Mouse (Mus musculus) liver, embryonic 16.5 days (tissue): Measurements from ENCODE around the gene Zbtb16. TPM values are rescaled to one million over a fixed set of nuclear protein-coding genes. Genes with fewer than 3 reads are reported as not detected.

ENCODE experiments used
- ATAC-seq: fragments of 200-750 bp; cut with Nextera tagmentation; 2 replicates; pipeline ENCODE4 v1.8.0; 2017; ENCODE audit warnings: low read depth, mild to moderate bottlenecking, moderate number of reproducible peaks, moderate library complexity
- H3K27ac ChIP-seq: fragments of 300-500 bp; sonication (generic); 2 replicates; pipeline ENCODE4 v1.5.1; 2014; ENCODE audit warnings: mild to moderate bottlenecking, low read length
- H3K27me3 ChIP-seq: fragments of 300-500 bp; sonication (generic); 2 replicates; pipeline ENCODE4 v1.6.1; 2014; ENCODE audit warnings: low read depth, low read length, mixed read lengths; ENCODE audit not compliant: control insufficient read depth, insufficient read depth
- H3K36me3 ChIP-seq: fragments of 300-500 bp; sonication (generic); 2 replicates; pipeline ENCODE4 v1.6.1; 2014; ENCODE audit warnings: mild to moderate bottlenecking; ENCODE audit not compliant: control insufficient read depth, insufficient read depth
- H3K4me1 ChIP-seq: fragments of 300-500 bp; sonication (generic); 2 replicates; pipeline ENCODE4 v1.6.1; 2014; ENCODE audit warnings: low read depth, low read length, mixed read lengths; ENCODE audit not compliant: control insufficient read depth
- H3K4me2 ChIP-seq: fragments of 300-500 bp; sonication (generic); 2 replicates; pipeline ENCODE4 v1.6.1; 2014; ENCODE audit warnings: low read depth, low read length, mixed read lengths
- H3K4me3 ChIP-seq: fragments of 300-500 bp; sonication (generic); 2 replicates; pipeline ENCODE4 v1.5.1; 2014; ENCODE audit warnings: low read depth, mild to moderate bottlenecking, low read length
- H3K9ac ChIP-seq: fragments of 300-500 bp; sonication (generic); 2 replicates; pipeline ENCODE4 v1.6.1; 2014; ENCODE audit warnings: low read depth, low read length
- H3K9me3 ChIP-seq: fragments of 300-500 bp; sonication (generic); replicated peaks from 2 replicates; pipeline ENCODE4 v1.6.1; 2016; ENCODE audit warnings: low read length; ENCODE audit not compliant: control insufficient read depth
- WGBS: fragments of 180-500 bp; shearing (Covaris S2); extraction: QIAGEN DNeasy Blood & Tissue Kit; methylation state at CpG from one replicate; pipeline ENCODE4 v1.1.7; 2014; ENCODE audit not compliant: insufficient replicate concordance; 5-methylcytosine and 5-hydroxymethylcytosine counted together
- polyA plus RNA-seq: library from polyadenylated mRNA; unstranded; fragments of >200 nt; fragmentation: Nextera tagmentation; extraction: Ambion mirVana; gene quantifications from 2 replicates; pipeline ENCODE4 v1.2.1, GENCODE M21; 2015

The Zbtb16 gene
- polyA plus RNA-seq, 1 experiment from 2014 or later = 1.1 TPM

DNA sequence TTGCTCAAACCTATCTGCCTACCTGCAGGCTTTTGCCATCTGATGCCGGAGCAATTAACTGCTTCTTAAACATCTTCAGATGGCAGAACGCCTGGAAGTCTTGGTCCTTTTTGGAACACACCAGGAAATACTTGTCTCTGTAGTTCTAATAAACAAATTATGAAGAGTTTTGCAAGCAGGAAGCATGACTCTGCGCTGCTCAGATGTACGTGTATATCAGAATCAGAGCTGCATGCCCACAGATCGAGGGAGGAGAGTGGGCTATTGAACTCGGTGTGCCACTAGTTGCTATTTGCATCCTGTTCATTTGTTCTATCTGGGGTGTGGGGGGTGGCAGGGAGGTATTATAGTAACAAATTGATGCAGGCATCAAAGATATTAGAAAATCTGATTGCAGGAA, 202.9 kb downstream of the Zbtb16 start:
- Histone ChIP-seq H3K27me3 (no peaks in the 10 kb centered on the region; the same call in 1 of the 2 replicates), H3K36me3 (no peaks in the 10 kb centered on the region), H3K9ac (no peak overlapping the region), H3K4me1 (no peaks in the 10 kb centered on the region), H3K27ac (no peak overlapping the region), H3K9me3 (no peaks in the 10 kb centered on the region), H3K4me2 (no peak overlapping the region), H3K4me3 (no peak overlapping the region)
- ATAC-seq = no peak
- 54% methylated on average over 6 of the region's 6 CpGs for WGBS

GRCm38 (mm10) chr9:48619268-48619667, 216.8 kb downstream of the Zbtb16 start:
- no peaks in the 10 kb centered on the region for H3K36me3 ChIP-seq
- H3K9me3 ChIP-seq = no peaks in the 10 kb centered on the region
- ATAC-seq = no peak
- H3K9ac ChIP-seq = no peak overlapping the region
- no peaks in the 10 kb centered on the region for H3K4me1 ChIP-seq
- no peaks in the 10 kb centered on the region for H3K27me3 ChIP-seq
- WGBS = 52% methylated on average over 1 of the region's 1 CpGs
- H3K4me3 ChIP-seq = no peak overlapping the region
- no peak overlapping the region for H3K4me2 ChIP-seq
- no peak overlapping the region for H3K27ac ChIP-seq

DNA sequence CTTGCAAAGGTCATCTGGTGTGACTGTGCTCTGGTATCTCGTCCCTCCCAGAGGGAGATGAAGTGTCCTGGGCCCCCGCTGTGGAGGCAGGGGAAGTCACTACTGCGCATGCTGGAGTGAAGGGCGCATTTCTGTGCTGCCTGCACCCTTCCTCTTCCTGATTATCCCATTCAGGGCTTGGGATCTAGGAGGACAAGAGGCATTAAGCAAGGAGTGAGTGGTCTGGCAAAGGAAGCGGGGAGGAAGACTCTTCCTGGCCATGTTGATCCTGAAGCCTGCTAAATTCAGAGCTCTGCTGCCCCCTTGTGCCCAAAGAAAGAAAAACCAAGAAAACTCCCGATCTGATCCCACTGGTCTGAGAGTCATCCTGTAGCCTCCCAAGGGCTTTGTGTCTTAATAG, 217.4 kb downstream of the Zbtb16 start:
- ATAC-seq = no peak
- 17% methylated on average over 6 of the region's 6 CpGs for WGBS

GRCm38 (mm10) chr9:48618111-48618510, 217.9 kb downstream of the Zbtb16 start:
- Histone ChIP-seq H3K27me3 (no peaks in the 10 kb centered on the region), H3K36me3 (no peaks in the 10 kb centered on the region), H3K4me1 (no peaks in the 10 kb centered on the region), H3K9ac (no peak overlapping the region), H3K27ac (no peak overlapping the region), H3K4me2 (no peak overlapping the region), H3K9me3 (no peaks in the 10 kb centered on the region), H3K4me3 (no peak overlapping the region)
- 63% methylated on average over 8 of the region's 8 CpGs for WGBS
- no peak for ATAC-seq

More for the DNA sequence above, 217.4 kb downstream of the Zbtb16 start:
- no peaks in the 10 kb centered on the region for H3K9me3 ChIP-seq
- H3K4me2 ChIP-seq = no peak overlapping the region
- no peak overlapping the region for H3K27ac ChIP-seq
- H3K27me3 ChIP-seq = no peaks in the 10 kb centered on the region
- no peak overlapping the region for H3K9ac ChIP-seq
- H3K4me1 ChIP-seq = no peaks in the 10 kb centered on the region
- no peaks in the 10 kb centered on the region for H3K36me3 ChIP-seq
- H3K4me3 ChIP-seq = no peak overlapping the region

- Histone ChIP-seq H3K4me2 (no peak overlapping the region), H3K27ac (no peak overlapping the region), H3K9ac (no peak overlapping the region), H3K4me1 (no peaks in the 10 kb centered on the region), H3K9me3 (no peaks in the 10 kb centered on the region), H3K27me3 (no peaks in the 10 kb centered on the region), H3K36me3 (no peaks in the 10 kb centered on the region), H3K4me3 (no peak overlapping the region)
- 49% methylated on average over 3 of the region's 3 CpGs for WGBS
- no peak for ATAC-seq
These were observed 218.5 kb downstream of the Zbtb16 start for GRCm38 (mm10) chr9:48617511-48618010.

DNA sequence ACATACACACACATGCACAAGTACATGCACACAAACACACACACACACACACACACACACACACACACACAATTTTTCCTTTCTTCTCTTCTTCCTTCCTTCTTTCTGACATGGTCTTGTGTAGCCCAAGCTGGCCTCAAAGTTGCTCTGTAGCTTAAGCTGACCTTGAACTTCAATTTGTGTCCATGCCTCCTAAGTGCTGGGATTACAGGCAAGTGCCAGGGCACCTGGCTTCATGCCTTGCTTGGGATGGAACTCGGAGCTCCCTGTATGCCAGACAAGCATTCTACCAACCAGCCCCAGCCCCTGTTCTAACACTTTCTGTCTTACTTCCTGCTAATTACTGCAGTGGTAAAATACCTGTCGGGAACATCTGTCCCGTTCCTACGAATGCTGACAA, 222.8 kb downstream of the Zbtb16 start:
- no peak overlapping the region for H3K4me2 ChIP-seq
- WGBS = 51% methylated on average over 4 of the region's 4 CpGs
- H3K27me3 ChIP-seq = no peaks in the 10 kb centered on the region
- H3K4me3 ChIP-seq = no peak overlapping the region
- H3K4me1 ChIP-seq = no peaks in the 10 kb centered on the region
- H3K36me3 ChIP-seq = no peaks in the 10 kb centered on the region
- H3K9ac ChIP-seq = no peak overlapping the region
- H3K27ac ChIP-seq = no peak overlapping the region
- no peaks in the 10 kb centered on the region for H3K9me3 ChIP-seq
- no peak for ATAC-seq

DNA sequence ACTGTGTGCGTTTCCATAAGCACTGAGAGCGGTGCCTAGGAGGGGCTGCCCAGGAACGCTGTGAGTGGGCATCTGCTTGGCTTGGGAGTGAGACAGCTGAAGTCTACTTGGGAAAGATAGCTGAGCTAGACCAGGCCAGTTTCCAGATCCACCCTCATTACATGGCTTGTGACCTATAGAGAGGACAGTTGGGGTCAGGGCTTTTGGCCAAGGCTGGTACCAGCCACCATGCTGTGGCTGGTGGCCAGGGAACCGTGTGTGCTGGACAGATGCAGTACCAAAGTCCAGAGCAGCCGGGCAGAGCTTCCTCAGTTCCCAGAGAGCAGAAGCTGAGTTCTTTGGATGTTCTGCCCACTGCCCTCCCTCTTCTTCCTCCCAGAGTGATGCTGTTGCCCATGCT, 223.5 kb downstream of the Zbtb16 start:
- Histone ChIP-seq H3K9me3 (no peaks in the 10 kb centered on the region), H3K36me3 (no peaks in the 10 kb centered on the region), H3K4me3 (no peak overlapping the region), H3K4me2 (no peak overlapping the region), H3K9ac (no peak overlapping the region), H3K27me3 (no peaks in the 10 kb centered on the region), H3K4me1 (no peaks in the 10 kb centered on the region), H3K27ac (no peak overlapping the region)
- 55% methylated on average over 5 of the region's 5 CpGs for WGBS
- ATAC-seq = no peak

DNA sequence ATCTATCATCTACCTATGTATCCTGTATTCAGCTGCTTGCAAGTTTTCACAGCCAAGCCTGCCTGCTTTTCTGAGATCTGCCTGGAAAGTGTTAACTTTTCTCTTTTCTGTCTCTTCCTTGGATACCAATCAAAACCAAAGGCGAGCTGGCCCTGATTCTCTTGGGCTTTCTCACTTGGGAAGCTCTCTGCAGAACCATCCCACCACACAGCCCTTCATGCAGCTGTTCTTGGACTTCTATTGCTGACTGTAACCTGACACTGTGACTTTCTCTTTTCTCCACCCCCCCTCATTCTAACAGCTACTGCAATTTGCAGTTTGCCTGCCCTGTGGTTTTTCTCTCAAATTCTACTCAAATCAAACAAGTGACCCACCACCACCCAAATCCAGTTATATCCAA, 225.0 kb downstream of the Zbtb16 start:
- WGBS = 26% methylated on average over 1 of the region's 1 CpGs
- Histone ChIP-seq H3K27me3 (no peaks in the 10 kb centered on the region), H3K4me1 (no peaks in the 10 kb centered on the region), H3K9ac (no peak overlapping the region), H3K4me2 (no peak overlapping the region), H3K27ac (no peak overlapping the region), H3K4me3 (no peak overlapping the region), H3K36me3 (no peaks in the 10 kb centered on the region), H3K9me3 (no peaks in the 10 kb centered on the region)
- ATAC-seq = no peak

- WGBS = 33% methylated on average over 4 of the region's 4 CpGs
- H3K9ac ChIP-seq = no peak overlapping the region
These were observed 226.3 kb downstream of the Zbtb16 start for GRCm38 (mm10) chr9:48609734-48610133.

More at GRCm38 (mm10) chr9:48609734-48610133, 226.3 kb downstream of the Zbtb16 start:
- no peak overlapping the region for H3K27ac ChIP-seq
- no peaks in the 10 kb centered on the region for H3K9me3 ChIP-seq
- no peaks in the 10 kb centered on the region for H3K36me3 ChIP-seq
- no peak overlapping the region for H3K4me2 ChIP-seq
- no peaks in the 10 kb centered on the region for H3K4me1 ChIP-seq
- no peak overlapping the region for H3K4me3 ChIP-seq
- no peak for ATAC-seq
- no peaks in the 10 kb centered on the region for H3K27me3 ChIP-seq
